In the genomic region with DNA sequence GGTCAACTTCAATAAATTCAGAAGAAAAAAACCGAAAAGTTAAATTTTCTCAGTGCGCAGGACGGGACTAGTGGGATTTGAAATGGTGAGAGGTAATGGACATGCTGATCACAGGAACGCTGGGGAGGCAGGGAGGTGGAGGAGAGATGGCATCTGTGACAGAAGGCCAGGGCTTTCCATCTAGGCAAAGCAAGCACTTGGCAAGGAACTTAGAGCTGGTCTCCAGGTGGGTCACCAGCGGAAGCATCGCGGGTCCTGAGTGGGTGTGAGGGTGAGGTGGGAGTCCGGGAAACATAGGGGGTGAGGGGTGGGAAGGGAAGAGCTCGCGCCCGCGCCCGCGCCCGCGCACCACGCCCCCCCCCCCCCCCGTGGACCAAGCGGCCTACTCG, we compare ENCODE assay signal across 8 mouse cellular contexts. TPM values are rescaled to one million over a fixed set of nuclear protein-coding genes. Genes with fewer than 3 reads are reported as not detected.
DNase-seq lines count a peak whose midpoint lies in the region; ATAC-seq and TF ChIP-seq lines count a peak whose summit lies in the region.

No protein-coding gene starts in this region.

- no peaks in the 10 kb centered on the region for H3K36me3 ChIP-seq in liver, adult 2 months (ENCODE audit: control insufficient read depth, insufficient read depth, low read length)
- no peaks in the 10 kb centered on the region for H3K36me3 ChIP-seq in liver, embryonic 16.5 days (ENCODE audit: control insufficient read depth, insufficient read depth)
- H3K36me3 ChIP-seq in stomach, embryonic 16.5 days (ENCODE audit: control insufficient read depth, insufficient read depth, low read length), result no peaks in the 10 kb centered on the region

- no peak for TF ChIP-seq CTCF in cerebellum, adult 2 months (IDR thresholded peaks at IDR 0.05; ENCODE audit: borderline replicate concordance, insufficient read depth, low read depth, low read length)
- TF ChIP-seq CTCF in liver, adult 2 months (IDR thresholded peaks at IDR 0.05; ENCODE audit: low read depth, low read length), result no peak

- peak overlapping the region; percentile 77 for H3K9ac ChIP-seq in liver, adult 2 months (ENCODE audit: low read depth, low read length)
- peak overlapping the region; percentile 80 for H3K9ac ChIP-seq in liver, embryonic 16.5 days (ENCODE audit: low read depth, low read length)
- H3K9ac ChIP-seq in stomach, embryonic 16.5 days (ENCODE audit: low read length), result peak overlapping the region; percentile 90

- no peaks in the 10 kb centered on the region for H3K9me3 ChIP-seq in liver, embryonic 16.5 days (replicated peaks; ENCODE audit: control insufficient read depth, low read length)
- H3K9me3 ChIP-seq in stomach, embryonic 16.5 days (replicated peaks; ENCODE audit: control insufficient read depth, low read length), result no peaks in the 10 kb centered on the region

- peak; percentile 25; the same call in 1 of the 2 replicates for ATAC-seq in liver, embryonic 16.5 days (ENCODE audit: low read depth)
- no peak for ATAC-seq in stomach, embryonic 16.5 days (ENCODE audit: insufficient read depth, low FRiP score)

- H3K27me3 ChIP-seq in cerebellum, adult 2 months (ENCODE audit: control insufficient read depth, insufficient read depth, low read length), result no peaks in the 10 kb centered on the region
- no peaks in the 10 kb centered on the region for H3K27me3 ChIP-seq in liver, adult 2 months (ENCODE audit: control insufficient read depth, insufficient read depth, low read length)
- H3K27me3 ChIP-seq in liver, embryonic 16.5 days (ENCODE audit: control insufficient read depth, insufficient read depth, low read depth, low read length), result no peaks in the 10 kb centered on the region
- H3K27me3 ChIP-seq in stomach, embryonic 16.5 days (ENCODE audit: control insufficient read depth, insufficient read depth, low read length), result no peaks in the 10 kb centered on the region

- TF ChIP-seq POLR2A in cerebellum, adult 2 months (IDR thresholded peaks at IDR 0.05; ENCODE audit: borderline replicate concordance, insufficient read depth, low read length), result no peak
- no peak for TF ChIP-seq POLR2A in liver, adult 2 months (IDR thresholded peaks at IDR 0.05; ENCODE audit: extremely low read depth, insufficient read depth, low read length)

- peak overlapping the region; percentile 84 for H3K4me2 ChIP-seq in liver, embryonic 16.5 days (ENCODE audit: low read depth, low read length)
- H3K4me2 ChIP-seq in stomach, embryonic 16.5 days (ENCODE audit: low read depth, low read length), result peak overlapping the region; percentile 79

- DNase-seq in cerebellum, adult 2 months, result no peak
- no peak for DNase-seq in cerebellum, postnatal 36 days
- peak; percentile 15 for DNase-seq in liver, adult 2 months (ENCODE audit: extremely low read depth, low read depth, low spot score)
- DNase-seq in liver, result no peak
- DNase-seq in frontal cortex, postnatal 25 days (ENCODE audit: low spot score in 2 of 2), result peak; percentile 17 to 21
- DNase-seq in ovary, postnatal 36 days (ENCODE audit: low spot score), result no peak

- H3K4me1 ChIP-seq in cerebellum, adult 2 months (ENCODE audit: control insufficient read depth, insufficient read depth, low read length), result peaks cover 5% of the 10 kb centered on the region
- H3K4me1 ChIP-seq in liver, adult 2 months (ENCODE audit: control insufficient read depth, insufficient read depth, low read length), result peaks cover 1% of the 10 kb centered on the region; the same call in 1 of the 2 replicates
- H3K4me1 ChIP-seq in liver, embryonic 16.5 days (ENCODE audit: control insufficient read depth, low read depth, low read length), result peaks cover 20% of the 10 kb centered on the region
- H3K4me1 ChIP-seq in stomach, embryonic 16.5 days (ENCODE audit: control insufficient read depth, insufficient read depth, low read length), result peaks cover 7% of the 10 kb centered on the region; the same call in 1 of the 2 replicates

- H3K27ac ChIP-seq in cerebellum, adult 2 months (ENCODE audit: insufficient read depth, low read length), result peak overlapping the region; percentile 73
- no peak overlapping the region for H3K27ac ChIP-seq in liver, adult 2 months (replicated peaks; ENCODE audit: insufficient read depth, low read depth, low read length)
- H3K27ac ChIP-seq in liver, embryonic 16.5 days (ENCODE audit: low read length), result peak overlapping the region; percentile 93
- H3K27ac ChIP-seq in stomach, embryonic 16.5 days (ENCODE audit: low read length), result peak overlapping the region; percentile 80

- no peaks in the 10 kb centered on the region for H3K79me2 ChIP-seq in liver, adult 2 months (ENCODE audit: control insufficient read depth, insufficient read depth, low read length)

- WGBS in cerebellum, adult 2 months, result 6% methylated on average over 16 of the region's 20 CpGs
- WGBS in liver, adult 2 months, result 16% methylated on average over 17 of the region's 20 CpGs
- WGBS in liver, embryonic 16.5 days (ENCODE audit: insufficient replicate concordance), result 19% methylated on average over 12 of the region's 20 CpGs
- WGBS in stomach, embryonic 16.5 days, result 22% methylated on average over 9 of the region's 20 CpGs

- peak overlapping the region; percentile 87 for H3K4me3 ChIP-seq in cerebellum, adult 2 months (replicated peaks; ENCODE audit: insufficient read depth, low read depth, low read length)
- peak overlapping the region; percentile 83 for H3K4me3 ChIP-seq in liver, adult 2 months (ENCODE audit: insufficient read depth, low read depth, low read length)
- H3K4me3 ChIP-seq in liver, embryonic 16.5 days (ENCODE audit: low read depth, low read length), result peak overlapping the region; percentile 80
- H3K4me3 ChIP-seq in stomach, embryonic 16.5 days (replicated peaks; ENCODE audit: low read length), result peak overlapping the region; percentile 67

RNA-seq across cellular contexts. Expression of a gene that starts 0.3 kb away (rescaled TPM):
- polyA plus RNA-seq in cerebellum, adult 2 months (2012; rRNA removed), result 148 and 159 TPM in 2 replicates
- 7.9 and 11.1 TPM in 2 replicates for total RNA-seq in liver, adult 2 months (2014; rRNA removed)
- polyA plus RNA-seq in liver, adult 2 months (2012; rRNA removed), result 4.4 and 4.5 TPM in 2 replicates
- 34.2 and 34.7 TPM in 2 replicates for polyA plus RNA-seq in liver, embryonic 16.5 days (2015; fragmentation: Nextera tagmentation; extraction: Ambion mirVana)
- 97.0 and 111 TPM in 2 replicates for polyA plus RNA-seq in stomach, embryonic 16.5 days (2015; fragmentation: Nextera tagmentation; extraction: Ambion mirVana)

RNA-seq across cellular contexts. Expression of a gene that starts 47.6 kb away (rescaled TPM):
- 3.1 and 3.2 TPM in 2 replicates for polyA plus RNA-seq in cerebellum, adult 2 months (2012; rRNA removed)
- 2.5 and 3.0 TPM in 2 replicates for total RNA-seq in liver, adult 2 months (2014; rRNA removed)
- 0.57 and 0.69 TPM in 2 replicates for polyA plus RNA-seq in liver, adult 2 months (2012; rRNA removed)
- 4.2 and 4.4 TPM in 2 replicates for polyA plus RNA-seq in liver, embryonic 16.5 days (2015; fragmentation: Nextera tagmentation; extraction: Ambion mirVana)
- polyA plus RNA-seq in stomach, embryonic 16.5 days (2015; fragmentation: Nextera tagmentation; extraction: Ambion mirVana), result 5.2 and 5.5 TPM in 2 replicates

RNA-seq across cellular contexts. Expression of a gene that starts 51.4 kb away (rescaled TPM):
- polyA plus RNA-seq in cerebellum, adult 2 months (2012; rRNA removed), result 6.7 and 7.0 TPM in 2 replicates
- total RNA-seq in liver, adult 2 months (2014; rRNA removed), result 0.18 and 0.27 TPM in 2 replicates
- 0.26 and 0.32 TPM in 2 replicates for polyA plus RNA-seq in liver, adult 2 months (2012; rRNA removed)
- 0.64 and 0.77 TPM in 2 replicates for polyA plus RNA-seq in liver, embryonic 16.5 days (2015; fragmentation: Nextera tagmentation; extraction: Ambion mirVana)
- 1.9 and 2.0 TPM in 2 replicates for polyA plus RNA-seq in stomach, embryonic 16.5 days (2015; fragmentation: Nextera tagmentation; extraction: Ambion mirVana)

Comparison
In these comparisons a context has a peak if more than half of its experiments do, and no peak if none do; other contexts are left out.
1. DNase-seq: peak in liver, adult 2 months (single experiment) and frontal cortex, postnatal 25 days (2 of 2); none in cerebellum, adult 2 months (0 of 2), cerebellum, postnatal 36 days (0 of 2), liver (single experiment) and ovary, postnatal 36 days (single experiment).
2. Peak in every context shown above with its lines, with median percentiles within 50 percentile points of each other: H3K4me3 ChIP-seq and H3K9ac ChIP-seq.